Mouse (Mus musculus) ES-Bruce4 (cell line): ENCODE data around the gene Hoxc8.

Source experiments
- CTCF ChIP-seq: IDR thresholded peaks from one replicate; pipeline ENCODE4 v1.8.1; 2011; ENCODE audit warnings: low read depth, low read length
- POLR2A ChIP-seq: IDR thresholded peaks from one replicate; pipeline ENCODE4 v1.8.1; 2011; ENCODE audit warnings: low read length; ENCODE audit not compliant: insufficient read depth

- TF ChIP-seq POLR2A (no peak), CTCF (no peak)
Observed at GRCm38 (mm10) chr15:102975034-102975433, 15.4 kb upstream of the Hoxc8 start.
